Mouse (Mus musculus) intestine, embryonic 14.5 days (tissue): ENCODE results near the gene Ptpn1. TPM values are rescaled to one million over a fixed set of nuclear protein-coding genes. Genes with fewer than 3 reads are reported as not detected.

ENCODE experiments used
- ATAC-seq: fragments of 200-750 bp; cut with Nextera tagmentation; replicated peaks from 2 replicates; pipeline ENCODE4 v1.8.0; 2017; ENCODE audit warnings: low read depth, moderate number of reproducible peaks, moderate TSS enrichment, moderate library complexity; ENCODE audit not compliant: low FRiP score, low TSS enrichment
- DNase-seq: peaks from one replicate; pipeline ENCODE4 v3.0.0-alpha.2; 2018; ENCODE audit warnings: low spot score
- H3K27ac ChIP-seq: fragments of 300-500 bp; sonication (generic); 2 replicates; pipeline ENCODE4 v1.5.1; 2014; ENCODE audit warnings: low read depth, mild to moderate bottlenecking, control low read depth
- H3K27me3 ChIP-seq: fragments of 300-500 bp; sonication (generic); replicated peaks from 2 replicates; pipeline ENCODE4 v1.6.1; 2014; ENCODE audit warnings: low read length, control low read depth; ENCODE audit not compliant: control insufficient read depth, insufficient read depth
- H3K36me3 ChIP-seq: fragments of 300-500 bp; sonication (generic); 2 replicates; pipeline ENCODE4 v1.6.1; 2014; ENCODE audit warnings: low read length, control low read depth; ENCODE audit not compliant: control insufficient read depth, insufficient read depth
- H3K4me1 ChIP-seq: fragments of 300-500 bp; sonication (generic); replicated peaks from 2 replicates; pipeline ENCODE4 v1.6.1; 2014; ENCODE audit warnings: low read length, control low read depth, mixed read lengths; ENCODE audit not compliant: control insufficient read depth, insufficient read depth
- H3K4me2 ChIP-seq: fragments of 300-500 bp; sonication (generic); 2 replicates; pipeline ENCODE4 v1.6.1; 2014; ENCODE audit warnings: low read length
- H3K4me3 ChIP-seq: fragments of 300-500 bp; sonication (generic); 2 replicates; pipeline ENCODE4 v1.5.1; 2014; ENCODE audit warnings: low read depth, low read length, control low read depth, mixed read lengths
- H3K9ac ChIP-seq: fragments of 300-500 bp; sonication (generic); 2 replicates; pipeline ENCODE4 v1.6.1; 2014; ENCODE audit warnings: mild to moderate bottlenecking, low read length
- H3K9me3 ChIP-seq: fragments of 300-500 bp; sonication (generic); 2 replicates; pipeline ENCODE4 v1.6.1; 2016; ENCODE audit warnings: low read length, control low read depth; ENCODE audit not compliant: control insufficient read depth
- WGBS: fragments of 180-500 bp; shearing (Covaris S2); extraction: QIAGEN DNeasy Blood & Tissue Kit; methylation state at CpG from one replicate; pipeline ENCODE4 v1.1.7; 2014; 5-methylcytosine and 5-hydroxymethylcytosine counted together
- polyA plus RNA-seq: library from polyadenylated mRNA; unstranded; fragments of >200 nt; fragmentation: Nextera tagmentation; extraction: Ambion mirVana; gene quantifications from 2 replicates; pipeline ENCODE4 v1.2.1, GENCODE M21; 2014

Ptpn1 gene
- polyA plus RNA-seq, 1 experiment from 2014 or later, result 42.6 TPM

DNA sequence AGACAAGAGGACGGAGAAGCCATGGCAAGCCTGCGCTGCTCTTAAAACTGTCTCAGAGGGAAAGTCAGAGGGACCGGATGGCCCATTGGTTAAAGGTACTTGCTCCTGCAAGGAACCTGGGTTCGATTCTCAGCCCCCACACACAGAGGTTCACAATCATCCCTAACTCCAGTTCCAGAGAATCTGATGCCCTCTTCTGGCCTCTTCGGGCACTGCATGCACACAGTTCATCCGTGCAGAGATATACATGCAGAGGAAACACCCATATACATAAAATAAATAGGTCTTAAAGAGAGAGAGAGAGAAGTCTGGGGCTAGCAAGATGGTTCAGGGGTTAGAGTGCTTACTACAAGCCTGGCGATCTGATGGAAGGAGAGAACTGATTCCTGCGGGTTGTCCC, 94.0 kb downstream of the Ptpn1 start:
- Histone ChIP-seq H3K4me3 (no peak overlapping the region), H3K4me2 (no peak overlapping the region), H3K36me3 (no peaks in the 10 kb centered on the region), H3K4me1 (peaks cover 17% of the 10 kb centered on the region), H3K27ac (peak overlapping the region; percentile 88), H3K9ac (no peak overlapping the region), H3K9me3 (peaks cover 5% of the 10 kb centered on the region), H3K27me3 (no peaks in the 10 kb centered on the region)
- ATAC-seq, result no peak
- DNase-seq, result no peak
- WGBS, result 91% methylated on average over 8 of the region's 8 CpGs

DNA sequence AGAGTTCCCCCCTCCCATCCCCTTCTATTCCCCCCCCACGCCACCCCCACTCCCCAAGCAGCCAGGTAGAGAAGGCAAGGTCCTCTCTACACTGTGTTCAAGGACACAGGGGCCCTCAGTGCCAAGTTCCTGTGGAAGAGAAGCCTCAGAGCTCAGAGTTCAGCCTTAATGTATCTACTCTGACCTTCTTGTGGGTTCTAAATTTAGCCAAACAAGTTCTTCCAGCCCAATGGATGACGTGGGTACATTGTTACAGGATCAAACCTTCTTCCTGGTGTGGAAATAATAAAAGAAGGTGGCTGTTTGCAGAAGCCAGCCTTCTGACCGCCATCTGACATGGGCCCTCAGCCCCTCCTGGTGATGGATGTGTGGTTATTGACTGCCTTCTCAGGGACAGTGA, 94.6 kb downstream of the Ptpn1 start:
- Histone ChIP-seq H3K4me1 (peaks cover 17% of the 10 kb centered on the region), H3K27me3 (no peaks in the 10 kb centered on the region), H3K9ac (no peak overlapping the region), H3K4me2 (no peak overlapping the region), H3K27ac (peak overlapping the region; percentile 88; the same call in 1 of the 2 replicates), H3K4me3 (no peak overlapping the region), H3K36me3 (no peaks in the 10 kb centered on the region), H3K9me3 (peaks cover 5% of the 10 kb centered on the region)
- ATAC-seq (peak; percentile 54; the same call in 1 of the 2 replicates), DNase-seq (no peak)
- WGBS, result 45% methylated on average over 3 of the region's 3 CpGs

DNA sequence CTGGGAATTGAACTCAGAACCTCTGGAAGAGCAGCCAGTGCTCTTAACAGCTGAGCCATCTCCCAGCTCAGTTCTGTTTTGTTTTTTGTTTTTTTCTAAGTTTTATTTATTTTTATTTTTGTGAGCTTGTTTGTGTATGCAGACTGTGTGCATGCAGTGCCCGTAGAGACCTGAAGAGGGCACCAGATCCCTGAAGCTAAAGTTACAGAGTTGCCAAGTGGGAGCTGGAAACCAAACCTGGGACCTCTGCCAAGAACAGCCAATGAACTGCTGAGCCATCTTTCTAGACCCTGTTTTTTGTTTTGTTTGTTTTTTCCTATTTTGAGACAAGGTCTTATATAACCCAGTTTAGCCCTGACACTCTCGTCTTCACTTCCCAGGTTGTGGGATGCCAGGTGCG, 96.5 kb downstream of the Ptpn1 start:
- no peak overlapping the region for H3K9ac ChIP-seq
- H3K4me2 ChIP-seq, result no peak overlapping the region
- 99% methylated on average over 3 of the region's 3 CpGs for WGBS
- H3K36me3 ChIP-seq, result no peaks in the 10 kb centered on the region
- no peak overlapping the region for H3K27ac ChIP-seq
- H3K9me3 ChIP-seq, result peaks cover 5% of the 10 kb centered on the region
- no peak for ATAC-seq
- DNase-seq, result no peak
- no peaks in the 10 kb centered on the region for H3K27me3 ChIP-seq
- H3K4me3 ChIP-seq, result no peak overlapping the region
- peaks cover 20% of the 10 kb centered on the region for H3K4me1 ChIP-seq

Other genes starting within 250 kb of the Ptpn1 start
- gene Cebpb, start 243.1 kb upstream of the Ptpn1 start, polyA plus RNA-seq, result 2.8 and 12.4 TPM in 2 replicates
- gene Tmem189, start 242.2 kb upstream of the Ptpn1 start, polyA plus RNA-seq, result 35.1 and 42.0 TPM in 2 replicates
- 3.8 and 4.8 TPM in 2 replicates for gene Ripor3, start 78.6 kb downstream of the Ptpn1 start, polyA plus RNA-seq
- gene Pard6b, start 148.9 kb downstream of the Ptpn1 start, polyA plus RNA-seq, result 20.0 and 21.6 TPM in 2 replicates